Mouse (Mus musculus) cerebellum, adult 8-10 months (tissue): ENCODE measurements around the gene Jarid2.
A peak's percentile ranks its signal among the peaks of the same experiment; 100 is the strongest.
"Not testable (repeated sequence)": the region's sequence is repeated elsewhere in the genome, so short reads cannot be mapped to it uniquely, and the experiment has no call there.

Source experiments
- DNase-seq: peaks from one replicate; pipeline ENCODE4 v3.0.0; 2022

The Jarid2 gene

GRCm38 (mm10) chr13:44729424-44729971 is at the start of gene Jarid2:
Jarid2 (plus strand) TSS chr13:44729474.
- DNase-seq, result peak; percentile 53

- no peak for DNase-seq
Observed at GRCm38 (mm10) chr13:44681051-44681450, 48.2 kb upstream of the Jarid2 start.

- DNase-seq, result no peak
Observed at GRCm38 (mm10) chr13:44688140-44688539, 41.1 kb upstream of the Jarid2 start.

- DNase-seq, result no peak
Observed at GRCm38 (mm10) chr13:44697628-44698027, 31.6 kb upstream of the Jarid2 start.

GRCm38 (mm10) chr13:44704036-44704801 is 25.1 kb upstream of the Jarid2 start:
- DNase-seq, result no peak

GRCm38 (mm10) chr13:44705031-44705742 is 24.1 kb upstream of the Jarid2 start:
- no peak for DNase-seq

- no peak for DNase-seq
Observed at GRCm38 (mm10) chr13:44705743-44706044, 23.6 kb upstream of the Jarid2 start.

- DNase-seq, result no peak
Observed at GRCm38 (mm10) chr13:44706206-44706915, 22.9 kb upstream of the Jarid2 start.

- DNase-seq, result no peak
Observed at GRCm38 (mm10) chr13:44707176-44707575, 22.1 kb upstream of the Jarid2 start.

- DNase-seq, result no peak
Observed at GRCm38 (mm10) chr13:44708336-44709017, 20.8 kb upstream of the Jarid2 start.

- DNase-seq, result no peak
Observed at GRCm38 (mm10) chr13:44709747-44710480, 19.4 kb upstream of the Jarid2 start.

GRCm38 (mm10) chr13:44711062-44711461 is 18.2 kb upstream of the Jarid2 start:
- no peak for DNase-seq

GRCm38 (mm10) chr13:44711882-44712281 is 17.4 kb upstream of the Jarid2 start:
- DNase-seq, result no peak

- DNase-seq, result no peak
Observed at GRCm38 (mm10) chr13:44715187-44715885, 13.9 kb upstream of the Jarid2 start.

GRCm38 (mm10) chr13:44717838-44718237 is 11.4 kb upstream of the Jarid2 start:
- no peak for DNase-seq

- not testable (repeated sequence) for DNase-seq
Observed at GRCm38 (mm10) chr13:44718465-44718864, 10.8 kb upstream of the Jarid2 start.

- no peak for DNase-seq
Observed at GRCm38 (mm10) chr13:44720094-44720493, 9.2 kb upstream of the Jarid2 start.

- DNase-seq, result no peak
Observed at GRCm38 (mm10) chr13:44721891-44722547, 7.3 kb upstream of the Jarid2 start.

- DNase-seq, result not testable (repeated sequence)
Observed at GRCm38 (mm10) chr13:44723522-44723921, 5.8 kb upstream of the Jarid2 start.

- no peak for DNase-seq
Observed at GRCm38 (mm10) chr13:44728145-44728880, 961 bp upstream of the Jarid2 start.
